Mouse (Mus musculus) heart, postnatal 0 days (tissue): ENCODE measurements around the gene Amot.

Source experiments
- CTCF ChIP-seq: IDR thresholded peaks from 2 replicates; pipeline ENCODE4 v1.5.1; 2016; ENCODE audit warnings: antibody characterized with exemption, control low read depth, low read depth
- EP300 ChIP-seq: IDR thresholded peaks from 2 replicates; pipeline ENCODE4 v1.6.1; 2016; ENCODE audit warnings: antibody characterized with exemption, low read depth

GRCm38 (mm10) chrX:145441526-145441925 lies 63.5 kb downstream of the Amot start:
- TF ChIP-seq EP300 (no peak), CTCF (no peak)
